Mouse (Mus musculus): ENCODE results near the gene Rtl10.
"Not testable (repeated sequence)": the region's sequence is repeated elsewhere in the genome, so short reads cannot be mapped to it uniquely, and the experiment has no call there.

Rtl10 gene

DNA sequence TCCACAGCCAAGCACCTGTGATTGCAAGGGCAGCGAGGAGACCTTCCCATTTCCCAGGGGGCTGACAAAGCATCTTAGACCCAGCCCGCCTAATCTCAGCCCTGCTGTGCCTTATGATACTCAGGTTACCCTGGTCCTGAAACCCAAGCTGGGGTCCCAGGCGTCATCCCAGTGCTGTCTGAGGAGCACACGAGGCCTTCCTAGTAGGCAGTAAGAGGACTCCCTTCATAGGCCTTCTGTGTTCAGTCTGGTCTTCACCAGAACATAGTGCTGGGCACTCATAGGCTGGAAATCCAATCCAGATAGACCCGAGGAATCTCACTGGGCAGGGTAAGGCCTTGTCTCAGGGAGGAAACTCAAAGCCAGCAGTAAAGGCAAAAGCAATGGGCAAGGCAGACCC is 14.9 kb upstream of the Rtl10 start:
- no peak for DNase-seq (ENCODE audit: low read depth)

DNA sequence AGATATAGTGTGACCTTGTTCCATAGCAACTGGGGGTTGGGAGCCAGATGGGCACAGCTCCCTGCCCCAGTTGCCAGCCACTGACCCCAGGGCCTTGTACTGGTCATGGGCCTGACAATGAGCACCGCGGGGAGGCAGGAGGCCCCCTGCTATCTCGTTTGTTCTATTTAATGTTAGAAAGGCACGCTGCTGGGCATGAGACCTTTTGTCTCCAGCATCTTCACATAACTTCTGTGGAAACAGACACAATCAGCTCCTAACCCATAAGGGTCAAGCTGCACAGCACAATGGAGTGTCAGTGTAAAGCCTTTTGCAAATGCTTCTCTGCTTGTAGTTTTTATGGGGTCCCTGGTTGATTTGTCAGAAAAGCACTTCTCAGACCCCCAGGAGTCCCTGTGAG is 14.3 kb upstream of the Rtl10 start:
- DNase-seq (ENCODE audit: low read depth), result no peak

DNA sequence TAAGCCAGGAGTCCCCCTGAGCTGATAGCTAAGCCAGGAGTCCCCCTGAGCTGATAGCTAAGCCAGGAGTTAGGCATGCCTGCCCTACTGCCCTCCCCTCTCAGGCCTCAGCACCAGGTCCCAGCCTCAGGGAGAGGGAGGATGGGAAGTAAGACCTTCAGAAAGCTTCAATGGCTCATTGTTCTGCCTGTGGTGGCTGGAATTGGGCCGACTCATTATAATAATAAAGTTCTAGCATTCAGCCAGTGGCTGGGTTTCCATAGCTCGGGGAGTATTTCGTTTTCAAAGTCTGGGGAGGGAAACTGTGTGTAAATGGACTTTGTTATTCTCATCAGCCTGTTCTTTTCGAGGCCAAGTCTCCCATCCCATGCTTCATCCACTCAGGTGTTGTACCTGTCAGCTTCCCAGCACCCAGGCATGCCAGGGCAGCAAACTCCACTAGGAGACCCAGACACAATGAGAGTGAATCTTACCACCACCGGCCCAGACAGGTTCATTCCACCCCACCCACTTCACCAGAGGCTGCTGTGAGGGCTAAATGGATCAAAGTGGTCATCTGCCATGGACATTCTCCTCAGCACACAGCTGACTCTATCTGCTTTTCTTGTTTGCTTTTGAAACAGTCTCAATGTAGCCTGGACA is 13.8 kb upstream of the Rtl10 start:
- DNase-seq (ENCODE audit: low read depth), result no peak

DNA sequence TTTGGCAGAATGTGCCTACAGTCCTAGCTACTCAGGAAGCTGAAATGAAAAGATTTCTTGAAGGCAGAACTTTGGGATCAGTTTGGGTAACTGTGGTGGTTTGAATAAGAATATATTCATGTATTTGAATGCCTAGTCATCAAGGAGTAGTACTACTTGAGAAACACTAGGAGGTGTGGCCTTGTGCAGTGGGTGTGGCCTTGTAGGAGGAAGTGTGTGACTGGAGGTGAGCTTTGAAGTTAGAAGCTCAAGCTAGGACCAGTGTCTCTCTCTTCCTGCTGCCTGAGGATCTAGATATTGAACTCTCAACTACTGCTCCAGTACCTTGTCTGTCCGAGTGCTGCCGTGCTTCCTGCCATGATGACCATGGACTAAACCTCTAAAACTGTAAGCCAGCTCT is 12.6 kb upstream of the Rtl10 start:
- no peak for DNase-seq (ENCODE audit: low read depth)

DNA sequence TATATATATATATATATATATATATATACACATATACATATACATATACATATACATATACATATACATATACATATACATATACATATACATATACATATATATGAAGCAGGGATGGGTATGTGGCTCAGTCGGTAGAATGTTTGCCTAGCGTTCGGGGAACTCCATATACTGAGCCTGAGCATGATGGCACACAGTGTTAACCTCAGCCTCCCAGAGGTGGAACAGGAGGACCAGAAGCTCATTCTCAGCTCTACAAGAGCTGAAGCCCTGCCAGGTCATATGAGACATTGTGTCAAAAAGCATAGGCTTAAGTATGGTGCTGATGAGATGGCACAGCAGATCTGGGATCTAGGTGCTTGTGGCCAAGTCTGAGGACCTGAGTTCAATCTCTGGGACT is 8.4 kb upstream of the Rtl10 start:
- no peak for DNase-seq (ENCODE audit: low read depth)

DNA sequence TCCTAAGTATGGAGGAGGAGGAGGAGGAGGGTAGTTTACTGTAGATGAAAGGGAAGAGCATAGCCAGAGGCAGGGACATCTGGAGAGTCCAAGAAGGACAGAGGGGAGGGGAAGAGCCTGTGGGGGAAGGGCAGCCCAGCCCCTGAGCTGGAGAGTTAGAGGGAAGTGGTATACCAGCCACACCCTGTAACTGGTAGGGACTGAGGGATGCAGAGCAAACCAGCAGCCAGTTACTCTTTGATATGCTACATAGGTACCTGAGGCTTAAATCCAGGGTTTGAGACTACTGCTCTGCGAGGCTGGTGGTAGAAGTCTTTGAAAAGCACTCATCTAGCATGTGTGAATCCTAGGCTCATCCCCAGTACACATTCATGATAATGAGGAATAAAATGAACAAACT is 7.8 kb upstream of the Rtl10 start:
- no peak for DNase-seq (ENCODE audit: low read depth)

DNA sequence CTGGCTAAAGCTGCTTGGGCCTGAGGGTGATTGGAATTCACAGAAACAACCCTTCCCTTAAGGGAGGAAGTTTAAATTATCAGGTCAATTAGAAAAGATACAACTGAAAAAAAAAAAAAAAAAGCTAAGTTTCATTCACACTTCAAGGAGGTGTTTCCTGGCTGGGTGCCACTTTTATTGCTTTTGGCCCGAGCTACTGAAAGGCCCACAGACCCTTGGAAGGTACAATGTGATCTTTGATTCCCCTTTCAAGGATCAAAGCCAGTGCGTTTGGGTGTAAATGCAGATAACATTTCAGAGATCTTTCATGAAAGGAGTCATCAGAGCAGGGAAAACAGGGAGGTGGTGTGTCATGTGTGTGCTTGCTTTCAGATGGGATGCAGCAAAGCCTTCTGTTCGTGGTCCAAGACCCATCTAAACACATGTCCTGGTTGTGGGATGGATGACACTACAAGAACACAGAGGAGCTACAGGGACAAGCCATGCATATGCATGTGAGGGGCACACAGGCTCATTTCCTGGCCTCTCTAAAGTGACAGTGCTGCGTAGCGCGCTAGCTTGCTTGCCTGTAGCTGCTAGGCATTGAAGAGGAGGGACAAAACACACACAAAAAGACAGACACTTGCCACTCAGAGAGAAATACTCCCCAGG is 711 bp upstream of the Rtl10 start:
- DNase-seq (ENCODE audit: low read depth), result peak; percentile 40

DNA sequence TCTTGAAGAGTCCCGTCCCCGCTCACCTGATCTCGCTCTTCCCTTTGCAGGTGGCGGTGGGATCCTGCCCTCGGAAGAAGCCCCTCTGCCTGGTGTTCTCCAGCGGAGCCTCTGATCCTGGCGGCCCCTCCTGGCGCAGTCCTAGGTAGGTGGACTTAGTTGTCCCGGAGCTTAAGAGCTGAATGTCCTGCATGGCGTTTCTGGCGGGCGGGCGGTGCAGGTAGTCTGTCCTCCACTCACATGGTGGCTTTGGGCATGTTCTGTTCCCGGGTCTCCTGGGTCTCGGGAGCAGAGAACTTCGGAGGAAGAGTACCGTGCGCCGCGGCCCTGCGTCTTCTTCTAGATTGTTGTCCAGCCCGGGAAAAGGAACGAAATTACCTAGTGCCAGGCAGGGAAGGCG is 295 bp downstream of the Rtl10 start:
- DNase-seq (ENCODE audit: low read depth), result no peak

DNA sequence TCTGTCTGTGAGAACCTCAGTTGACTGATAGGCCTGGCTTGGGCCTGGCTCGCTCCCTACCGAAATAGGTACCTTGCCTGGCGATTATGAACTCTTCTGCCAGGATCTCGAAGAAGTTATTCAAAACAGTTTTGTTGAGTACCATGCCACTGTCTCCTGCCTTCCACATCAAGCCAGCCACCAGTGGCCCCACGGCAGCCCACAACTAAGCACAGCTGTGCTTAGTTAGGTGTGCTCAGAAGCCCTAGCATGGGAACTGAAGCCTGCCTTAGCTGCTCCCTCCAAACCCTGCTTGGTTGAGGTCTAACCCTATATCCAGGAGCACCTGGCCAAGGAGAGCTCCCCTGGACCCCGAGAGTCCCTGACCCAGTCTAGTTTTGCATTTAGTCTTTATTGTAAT is 2.8 kb downstream of the Rtl10 start:
- no peak for DNase-seq (ENCODE audit: low read depth)

DNA sequence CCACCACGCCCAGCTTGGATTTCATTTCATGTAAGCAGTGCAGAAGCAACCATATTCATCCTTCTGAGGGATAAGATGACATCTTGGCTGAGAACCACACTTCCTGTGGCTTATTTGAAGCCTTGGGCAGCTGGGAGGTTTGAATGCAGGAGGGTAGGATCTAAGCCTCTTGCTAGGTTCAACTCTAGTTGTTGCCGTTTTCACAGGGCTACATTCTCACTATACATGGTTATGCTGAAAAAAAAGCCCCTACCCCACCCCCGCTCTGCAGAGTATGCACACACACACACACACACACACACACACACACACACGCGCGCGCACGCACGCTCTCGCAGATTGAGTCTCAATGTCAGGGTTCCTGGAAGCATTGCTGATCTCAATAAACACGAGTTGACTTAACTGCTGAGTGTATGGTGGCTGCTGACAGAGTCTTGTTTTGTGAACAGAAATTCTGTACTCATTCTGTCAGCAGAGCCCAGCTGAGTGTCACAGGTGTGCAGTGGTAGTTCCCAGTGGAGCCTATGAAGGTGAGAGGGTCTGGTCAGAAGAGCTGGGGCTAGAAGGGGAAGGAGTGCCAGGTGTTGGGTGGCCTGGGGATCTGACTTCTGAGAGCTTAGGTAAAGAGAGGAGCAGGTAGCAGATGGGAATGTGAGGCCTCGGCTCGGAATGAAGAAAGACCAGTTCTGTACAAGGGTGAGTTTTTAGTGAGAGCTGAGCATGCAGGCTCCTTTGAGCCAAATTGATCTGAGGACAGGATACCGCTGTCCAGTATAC is 5.1 kb downstream of the Rtl10 start:
- DNase-seq (ENCODE audit: low read depth), result no peak

DNA sequence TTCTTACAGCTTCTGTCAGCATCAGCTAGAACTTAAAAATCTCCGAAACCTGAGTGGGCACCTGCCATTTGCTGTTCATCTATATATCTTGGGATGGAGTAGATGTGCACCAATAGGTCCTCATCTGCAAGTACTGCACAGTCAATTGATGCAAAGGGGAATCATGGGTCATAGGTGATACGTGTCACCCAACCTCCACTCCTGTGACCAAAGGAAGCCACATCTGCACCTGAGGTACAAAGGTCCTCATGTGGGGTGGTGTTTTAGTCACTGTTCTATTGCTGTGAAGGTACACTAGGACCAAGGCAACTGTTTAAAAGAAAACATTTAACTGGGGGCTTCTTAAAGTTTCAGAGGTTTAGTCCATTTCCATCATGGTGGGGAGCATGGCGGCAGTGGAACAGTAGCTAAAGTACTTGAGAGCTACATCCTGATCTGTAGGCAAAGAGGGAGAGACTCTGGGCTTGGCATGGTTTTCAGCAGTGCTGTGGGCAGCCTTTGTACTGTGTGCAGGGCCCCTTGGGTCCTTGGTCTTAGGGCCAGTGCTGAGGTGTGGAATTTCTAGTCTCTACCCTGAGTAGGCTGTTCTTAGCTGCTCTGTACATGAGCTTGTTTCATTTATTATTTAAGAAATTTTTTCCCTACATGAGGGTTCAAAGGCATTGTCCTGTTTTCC is 8.0 kb downstream of the Rtl10 start:
- no peak for DNase-seq (ENCODE audit: low read depth)

DNA sequence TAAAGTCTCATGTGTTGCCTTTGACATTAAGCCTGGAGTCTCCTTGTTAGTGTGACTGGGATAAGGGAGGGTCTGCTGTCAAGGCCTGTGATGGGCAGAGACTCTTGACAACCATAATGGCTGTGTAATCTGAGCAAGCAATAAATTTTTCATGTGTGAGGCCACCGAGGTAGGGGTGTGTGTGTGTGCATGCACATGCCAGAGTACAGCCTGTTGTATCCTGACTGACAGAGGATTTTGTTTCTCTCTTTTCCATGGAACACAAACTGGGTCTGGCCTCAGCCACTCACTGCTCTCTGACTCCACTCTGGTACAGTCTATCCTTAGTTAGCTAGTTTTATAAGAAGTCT is 8.5 kb downstream of the Rtl10 start:
- DNase-seq (ENCODE audit: low read depth), result no peak

DNA sequence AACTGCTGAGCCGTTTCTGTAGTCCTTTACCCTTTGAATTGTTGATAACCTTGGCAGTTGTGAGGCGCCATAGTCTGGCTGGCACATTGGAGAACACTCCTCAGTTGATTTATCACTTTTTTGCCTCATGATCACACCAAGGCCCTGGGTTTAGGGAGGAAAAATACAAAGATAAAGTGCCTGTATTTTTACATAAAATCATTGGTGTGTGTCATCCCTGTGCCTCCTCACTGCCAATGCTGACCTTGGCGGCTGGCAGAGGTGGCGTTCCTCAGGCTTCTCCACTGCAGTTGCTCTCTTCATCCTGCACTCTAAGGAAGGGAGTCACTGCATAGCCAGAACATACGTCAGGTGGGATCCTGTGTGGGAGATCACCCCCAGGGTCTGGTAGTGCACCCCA is 13.0 kb downstream of the Rtl10 start:
- DNase-seq (ENCODE audit: low read depth), result no peak

DNA sequence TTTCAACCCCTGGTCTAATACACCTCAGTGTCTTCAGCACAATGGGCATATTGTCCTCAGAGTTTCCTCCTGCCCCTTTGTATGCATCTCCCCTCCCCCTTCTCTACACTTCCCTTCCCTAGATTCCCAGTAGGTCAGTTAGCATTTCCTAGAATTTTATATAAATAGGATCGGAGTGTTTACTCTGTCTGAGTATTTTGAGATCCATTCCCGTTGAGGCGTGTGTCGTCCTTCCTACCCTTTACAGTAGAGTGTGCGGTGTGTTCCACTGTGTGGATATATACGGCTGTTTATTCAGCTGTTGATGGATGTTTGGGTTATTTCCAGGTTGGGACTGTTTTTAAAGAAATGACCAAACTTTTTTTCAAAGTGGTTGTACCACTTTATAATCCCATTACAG is 14.8 kb downstream of the Rtl10 start:
- DNase-seq (ENCODE audit: low read depth), result no peak

DNA sequence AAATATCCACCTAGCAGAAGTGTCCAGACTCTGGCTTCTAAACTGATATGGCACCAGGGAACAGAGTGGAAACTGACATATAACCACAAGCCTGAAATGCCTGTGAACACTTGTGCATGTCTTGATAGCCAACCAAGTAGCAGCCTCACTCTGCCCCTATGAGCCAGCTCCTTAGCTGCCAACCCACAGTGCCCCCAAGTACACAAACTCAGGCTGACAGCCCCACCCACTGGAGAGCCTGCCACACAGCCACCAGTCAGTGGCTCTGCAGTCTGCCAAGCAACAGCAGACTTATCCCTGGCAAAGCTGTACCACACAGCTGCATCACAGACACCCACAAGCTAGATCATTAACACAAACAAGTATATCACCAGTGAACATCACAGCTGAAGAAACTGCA is 19.4 kb downstream of the Rtl10 start:
- DNase-seq (ENCODE audit: low read depth), result no peak

DNA sequence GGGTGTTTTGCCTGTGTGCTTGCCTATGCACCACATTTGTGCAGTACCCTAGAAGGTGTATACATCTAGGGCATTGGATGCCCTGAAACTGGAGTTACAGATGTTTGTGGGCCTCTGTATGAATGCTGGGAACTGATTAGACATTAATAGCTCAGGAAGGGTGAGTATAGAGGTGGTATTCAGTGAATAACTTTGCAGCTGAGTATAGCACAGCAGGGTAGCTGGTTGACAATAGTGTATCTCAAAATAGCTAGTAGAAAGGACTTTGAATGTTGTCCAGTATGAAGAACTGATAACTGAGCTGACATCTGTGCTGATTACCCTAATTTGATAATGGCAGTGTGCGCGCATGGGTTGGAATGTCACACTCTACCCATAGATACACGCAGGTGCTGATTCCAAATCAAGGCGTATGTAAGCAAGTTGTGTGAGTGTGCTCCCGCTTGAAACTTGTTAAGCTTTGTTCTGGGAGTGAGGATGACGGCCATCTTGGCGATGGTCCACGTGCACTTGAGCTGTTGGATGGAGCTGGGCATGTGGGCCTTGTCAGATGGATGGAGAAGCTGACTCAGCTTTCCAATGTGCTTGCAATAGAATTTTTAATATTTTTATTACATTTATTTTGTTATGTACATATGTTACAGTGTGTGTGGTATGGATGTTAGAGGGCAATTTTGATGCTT is 25.0 kb downstream of the Rtl10 start:
- DNase-seq (ENCODE audit: low read depth), result no peak

DNA sequence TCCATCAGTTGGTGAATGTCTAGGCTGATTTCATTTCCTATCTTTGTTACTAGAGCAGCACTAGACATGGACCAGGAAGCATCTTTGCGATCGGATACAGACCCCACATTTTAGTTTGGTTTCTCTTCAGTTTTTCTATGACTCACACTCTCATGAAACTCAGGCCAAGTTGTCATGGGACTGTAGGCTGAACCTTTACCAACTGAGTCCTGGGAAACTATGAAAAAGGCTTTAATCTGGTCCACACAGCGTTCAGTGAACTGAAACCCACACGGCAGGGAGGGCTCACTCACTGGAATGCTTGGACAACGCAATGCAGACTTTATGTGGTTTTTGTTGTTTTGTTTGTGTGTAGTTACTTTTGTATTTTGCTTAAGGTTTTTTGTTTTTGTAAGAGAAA is 30.0 kb downstream of the Rtl10 start:
- DNase-seq (ENCODE audit: low read depth), result no peak

DNA sequence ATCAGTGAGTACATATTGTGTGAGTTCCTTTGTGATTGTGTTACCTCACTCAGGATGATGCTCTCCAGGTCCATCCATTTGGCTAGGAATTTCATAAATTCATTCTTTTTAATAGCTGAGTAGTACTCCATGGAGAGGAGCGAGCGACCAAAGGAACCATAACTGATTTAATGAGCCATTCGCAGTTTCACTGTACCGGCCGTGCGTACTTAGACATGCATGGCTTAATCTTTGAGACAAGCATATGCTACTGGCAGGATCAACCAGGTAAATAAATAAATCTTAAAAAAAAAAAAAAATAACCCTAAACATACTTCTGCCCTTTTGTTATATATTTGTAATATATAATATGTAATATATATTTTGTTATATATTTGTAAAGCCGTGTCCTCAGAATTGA is 34.4 kb downstream of the Rtl10 start:
- not testable (repeated sequence) for DNase-seq (ENCODE audit: low read depth)

DNA sequence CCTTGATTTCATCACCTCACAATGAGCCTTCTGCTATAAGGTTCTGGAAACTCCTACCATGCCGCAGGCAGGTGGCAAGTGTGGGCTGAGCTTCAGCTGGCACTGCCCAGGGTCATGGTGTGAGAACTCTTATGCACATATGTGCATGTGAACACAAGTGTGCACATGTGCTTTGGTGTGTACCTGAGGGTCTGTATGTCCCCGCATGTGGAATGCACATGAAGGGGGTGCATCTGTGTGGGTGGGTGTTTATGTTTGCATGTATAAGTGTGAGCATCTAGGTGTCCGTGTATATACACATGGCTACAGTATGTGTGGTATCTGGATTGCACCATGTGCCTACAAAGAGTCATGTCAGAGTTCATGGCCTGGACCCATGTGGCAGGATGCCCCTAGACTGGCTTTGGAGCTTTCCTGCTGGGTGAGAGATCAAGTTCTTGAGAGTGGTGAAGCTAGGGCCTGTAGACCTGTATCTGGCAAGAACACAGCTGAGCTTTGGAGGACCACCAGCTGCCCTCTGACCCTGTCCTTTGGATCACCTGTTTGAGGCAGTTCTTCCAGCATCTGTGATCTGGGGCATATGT is 38.8 kb downstream of the Rtl10 start:
- DNase-seq (ENCODE audit: low read depth), result no peak

DNA sequence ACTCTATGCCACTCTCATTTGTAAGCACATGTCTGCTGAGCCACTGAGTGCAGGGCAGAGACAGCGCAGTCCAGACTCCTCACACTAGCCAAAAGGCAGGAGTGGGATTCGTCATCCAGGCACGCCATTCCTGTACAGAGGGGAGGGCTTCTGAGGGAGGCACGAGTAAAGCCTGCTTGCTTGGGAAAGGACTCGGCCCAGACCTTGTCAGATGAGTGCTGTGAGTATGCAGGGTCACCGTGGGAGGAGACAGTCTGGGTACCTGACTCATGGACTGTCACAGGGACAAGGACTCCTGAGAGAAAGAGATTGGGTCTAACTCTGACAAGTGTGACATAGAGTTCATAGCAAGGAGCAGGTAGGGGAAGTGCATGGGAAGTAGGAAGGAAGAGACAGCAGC is 40.6 kb downstream of the Rtl10 start:
- DNase-seq (ENCODE audit: low read depth), result no peak

DNA sequence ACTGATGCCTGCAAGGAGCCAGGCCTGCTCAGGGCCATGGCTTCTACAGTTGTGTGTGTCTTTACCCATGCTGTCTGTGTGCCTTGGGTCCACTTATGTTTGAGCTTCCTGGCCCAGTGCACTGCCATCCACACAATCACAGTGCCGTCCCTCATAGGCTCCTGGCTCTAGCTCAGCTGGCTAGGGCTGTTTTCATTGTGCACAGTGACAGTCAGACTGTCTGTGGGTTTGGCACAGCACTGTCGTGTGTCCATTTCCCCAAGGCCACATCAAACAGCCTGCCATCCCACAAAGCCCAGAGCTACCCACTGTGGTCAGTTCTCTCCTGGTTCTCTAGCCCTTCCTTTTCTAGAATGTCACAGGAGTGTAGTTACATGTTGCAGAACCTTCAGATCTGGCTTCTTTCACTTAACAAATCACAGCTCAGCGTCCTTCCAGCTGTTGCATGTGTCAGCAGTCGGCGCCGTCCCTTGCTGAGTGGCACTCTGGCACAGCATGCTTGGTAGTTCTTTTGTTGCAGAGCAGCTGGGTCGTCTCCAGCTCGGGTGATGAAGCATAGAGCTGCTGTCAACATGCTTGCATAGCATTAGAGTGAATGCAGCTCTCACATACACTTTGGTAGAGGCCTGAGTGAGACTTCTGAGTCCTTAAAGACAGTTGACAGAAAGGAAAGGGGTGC is 44.6 kb downstream of the Rtl10 start:
- no peak for DNase-seq (ENCODE audit: low read depth)

DNA sequence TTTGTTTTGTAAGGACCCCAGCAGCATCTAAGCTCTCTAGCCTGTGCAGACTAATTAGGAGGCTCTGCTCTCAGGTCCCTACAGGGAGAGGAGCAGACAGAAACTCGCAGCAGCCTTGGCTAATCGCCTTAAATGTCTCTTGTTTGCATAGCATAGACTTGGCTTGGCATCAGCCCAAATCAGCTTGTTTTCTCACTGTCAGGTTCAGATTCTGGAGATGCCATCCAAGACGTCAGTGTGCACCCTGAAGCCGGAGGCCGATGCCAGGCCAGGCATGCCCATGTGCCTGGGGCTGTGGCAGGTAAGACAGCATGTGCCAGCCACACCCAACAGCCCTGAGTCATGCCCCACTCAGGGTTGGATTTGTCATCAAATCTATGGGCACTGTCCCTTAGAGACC is 49.2 kb downstream of the Rtl10 start:
- DNase-seq (ENCODE audit: low read depth), result no peak
